Mouse (Mus musculus): ENCODE data around the gene Plcl2. TPM values are rescaled to one million over a fixed set of nuclear protein-coding genes. Genes with fewer than 3 reads are reported as not detected.

Gene Plcl2
- total and polyA plus RNA-seq, 2 experiments from 2014 or later, result 8.8 to 43.2 TPM

- H3K9ac ChIP-seq (replicated peaks; ENCODE audit: low read length, poor library complexity, severe bottlenecking), result no peak overlapping the region
- H3K4me2 ChIP-seq (ENCODE audit: low read depth, low read length, poor library complexity, severe bottlenecking), result no peak overlapping the region
- H3K27ac ChIP-seq (ENCODE audit: low read depth, low read length), result no peak overlapping the region
- H3K36me3 ChIP-seq (ENCODE audit: insufficient read depth, low read length), result no peaks in the 10 kb centered on the region
- H3K4me3 ChIP-seq (ENCODE audit: low read depth, low read length), result no peak overlapping the region
- DNase-seq (ENCODE audit: low spot score) (no peak), ATAC-seq (ENCODE audit: low FRiP score) (no peak)
- H3K4me1 ChIP-seq (ENCODE audit: insufficient read depth, low read length), result no peaks in the 10 kb centered on the region
- no peaks in the 10 kb centered on the region for H3K9me3 ChIP-seq (ENCODE audit: low read length)
- H3K27me3 ChIP-seq (ENCODE audit: insufficient read depth, low read length), result no peaks in the 10 kb centered on the region
- no peak for TF ChIP-seq CTCF (IDR thresholded peaks at IDR 0.05)
- WGBS, result 81% methylated on average over 5 of the region's 5 CpGs
Measured at GRCm38 (mm10) chr17:50570681-50571398, 61.6 kb downstream of the Plcl2 start.

GRCm38 (mm10) chr17:50574161-50574560, 65.0 kb downstream of the Plcl2 start:
- Histone ChIP-seq H3K27me3 (ENCODE audit: insufficient read depth, low read length) (no peaks in the 10 kb centered on the region), H3K9me3 (ENCODE audit: low read length) (no peaks in the 10 kb centered on the region), H3K4me1 (ENCODE audit: insufficient read depth, low read length) (no peaks in the 10 kb centered on the region), H3K4me3 (ENCODE audit: low read depth, low read length) (no peak overlapping the region), H3K4me2 (ENCODE audit: low read depth, low read length, poor library complexity, severe bottlenecking) (no peak overlapping the region), H3K27ac (ENCODE audit: low read depth, low read length) (no peak overlapping the region), H3K36me3 (ENCODE audit: insufficient read depth, low read length) (no peaks in the 10 kb centered on the region), H3K9ac (replicated peaks; ENCODE audit: low read length, poor library complexity, severe bottlenecking) (no peak overlapping the region)
- no peak for TF ChIP-seq CTCF (IDR thresholded peaks at IDR 0.05)
- WGBS, result 91% methylated on average over 12 of the region's 12 CpGs
- no peak for ATAC-seq (ENCODE audit: low FRiP score)
- DNase-seq (ENCODE audit: low spot score), result peak; percentile 28

GRCm38 (mm10) chr17:50580416-50580815, 71.2 kb downstream of the Plcl2 start:
- Histone ChIP-seq H3K4me1 (ENCODE audit: insufficient read depth, low read length) (no peaks in the 10 kb centered on the region), H3K4me3 (ENCODE audit: low read depth, low read length) (no peak overlapping the region), H3K4me2 (ENCODE audit: low read depth, low read length, poor library complexity, severe bottlenecking) (no peak overlapping the region), H3K27me3 (ENCODE audit: insufficient read depth, low read length) (no peaks in the 10 kb centered on the region), H3K9ac (replicated peaks; ENCODE audit: low read length, poor library complexity, severe bottlenecking) (no peak overlapping the region), H3K27ac (ENCODE audit: low read depth, low read length) (no peak overlapping the region), H3K9me3 (ENCODE audit: low read length) (no peaks in the 10 kb centered on the region), H3K36me3 (ENCODE audit: insufficient read depth, low read length) (no peaks in the 10 kb centered on the region)
- no peak for ATAC-seq (ENCODE audit: low FRiP score)
- no peak for DNase-seq (ENCODE audit: low spot score)
- no peak for TF ChIP-seq CTCF (IDR thresholded peaks at IDR 0.05)
- 93% methylated on average over 3 of the region's 3 CpGs for WGBS

GRCm38 (mm10) chr17:50586834-50587233, 77.6 kb downstream of the Plcl2 start:
- DNase-seq (ENCODE audit: low spot score) (no peak), ATAC-seq (ENCODE audit: low FRiP score) (no peak)

GRCm38 (mm10) chr17:50587941-50588340, 78.7 kb downstream of the Plcl2 start:
- Histone ChIP-seq H3K4me2 (ENCODE audit: low read depth, low read length, poor library complexity, severe bottlenecking) (no peak overlapping the region), H3K4me3 (ENCODE audit: low read depth, low read length) (no peak overlapping the region), H3K27ac (ENCODE audit: low read depth, low read length) (no peak overlapping the region), H3K36me3 (ENCODE audit: insufficient read depth, low read length) (no peaks in the 10 kb centered on the region), H3K9me3 (ENCODE audit: low read length) (no peaks in the 10 kb centered on the region), H3K4me1 (ENCODE audit: insufficient read depth, low read length) (no peaks in the 10 kb centered on the region), H3K27me3 (ENCODE audit: insufficient read depth, low read length) (no peaks in the 10 kb centered on the region), H3K9ac (replicated peaks; ENCODE audit: low read length, poor library complexity, severe bottlenecking) (no peak overlapping the region)
- 86% methylated on average over 3 of the region's 3 CpGs for WGBS
- no peak for ATAC-seq (ENCODE audit: low FRiP score)
- TF ChIP-seq CTCF (IDR thresholded peaks at IDR 0.05), result no peak
- DNase-seq (ENCODE audit: low spot score), result no peak

More at GRCm38 (mm10) chr17:50586834-50587233, 77.6 kb downstream of the Plcl2 start:
- 91% methylated on average over 5 of the region's 5 CpGs for WGBS
- no peak overlapping the region for H3K4me3 ChIP-seq (ENCODE audit: low read depth, low read length)
- no peak overlapping the region for H3K9ac ChIP-seq (replicated peaks; ENCODE audit: low read length, poor library complexity, severe bottlenecking)
- H3K4me2 ChIP-seq (ENCODE audit: low read depth, low read length, poor library complexity, severe bottlenecking), result no peak overlapping the region
- no peaks in the 10 kb centered on the region for H3K9me3 ChIP-seq (ENCODE audit: low read length)
- H3K4me1 ChIP-seq (ENCODE audit: insufficient read depth, low read length), result no peaks in the 10 kb centered on the region
- H3K27ac ChIP-seq (ENCODE audit: low read depth, low read length), result no peak overlapping the region
- TF ChIP-seq CTCF (IDR thresholded peaks at IDR 0.05), result no peak
- no peaks in the 10 kb centered on the region for H3K27me3 ChIP-seq (ENCODE audit: insufficient read depth, low read length)
- H3K36me3 ChIP-seq (ENCODE audit: insufficient read depth, low read length), result no peaks in the 10 kb centered on the region

- 75% methylated on average over 6 of the region's 6 CpGs for WGBS
- no peak for TF ChIP-seq CTCF (IDR thresholded peaks at IDR 0.05)
- ATAC-seq (ENCODE audit: low FRiP score), result no peak
- no peak overlapping the region for H3K27ac ChIP-seq (ENCODE audit: low read depth, low read length)
- H3K36me3 ChIP-seq (ENCODE audit: insufficient read depth, low read length), result no peaks in the 10 kb centered on the region
- no peak for DNase-seq (ENCODE audit: low spot score)
- no peak overlapping the region for H3K4me3 ChIP-seq (ENCODE audit: low read depth, low read length)
- H3K4me1 ChIP-seq (ENCODE audit: insufficient read depth, low read length), result 0 out of 2 replicates have a peak, but pooled peaks cover 3% of the 10 kb centered on the region
- no peak overlapping the region for H3K4me2 ChIP-seq (ENCODE audit: low read depth, low read length, poor library complexity, severe bottlenecking)
- H3K27me3 ChIP-seq (ENCODE audit: insufficient read depth, low read length), result no peaks in the 10 kb centered on the region
- H3K9me3 ChIP-seq (ENCODE audit: low read length), result no peaks in the 10 kb centered on the region
- no peak overlapping the region for H3K9ac ChIP-seq (replicated peaks; ENCODE audit: low read length, poor library complexity, severe bottlenecking)
Measured at GRCm38 (mm10) chr17:50600178-50600577, 91.0 kb downstream of the Plcl2 start.

Measured in midbrain, postnatal 0 days (tissue).